Mouse (Mus musculus): ENCODE data around the gene Cdc42bpg. TPM values are rescaled to one million over a fixed set of nuclear protein-coding genes. Genes with fewer than 3 reads are reported as not detected.

The Cdc42bpg gene
- polyA plus RNA-seq, 1 experiment from 2014 or later = 0.38 TPM

GRCm38 (mm10) chr19:6361291-6361690 lies 55.0 kb downstream of the Cdc42bpg start:
- no peak overlapping the region for H3K27ac ChIP-seq
- H3K9me3 ChIP-seq (replicated peaks) = no peaks in the 10 kb centered on the region
- 93% methylated on average over 3 of the region's 3 CpGs for WGBS
- no peak overlapping the region for H3K4me3 ChIP-seq
- H3K36me3 ChIP-seq = peaks cover 26% of the 10 kb centered on the region
- no peak for DNase-seq (ENCODE audit: low spot score)
- H3K4me1 ChIP-seq = peaks cover 17% of the 10 kb centered on the region
- no peaks in the 10 kb centered on the region for H3K27me3 ChIP-seq (ENCODE audit: low read depth, poor library complexity, severe bottlenecking)

GRCm38 (mm10) chr19:6363091-6363410 lies 56.8 kb downstream of the Cdc42bpg start:
- Histone ChIP-seq H3K27ac (peak overlapping the region; percentile 100), H3K9me3 (replicated peaks) (no peaks in the 10 kb centered on the region), H3K27me3 (ENCODE audit: low read depth, poor library complexity, severe bottlenecking) (no peaks in the 10 kb centered on the region), H3K4me1 (peaks cover 20% of the 10 kb centered on the region), H3K36me3 (peaks cover 43% of the 10 kb centered on the region), H3K4me3 (peak overlapping the region; percentile 99)
- DNase-seq (ENCODE audit: low spot score) = no peak
- under 1% methylated on average over 11 of the region's 11 CpGs for WGBS

GRCm38 (mm10) chr19:6363411-6364240 lies 57.4 kb downstream of the Cdc42bpg start, which contains the start of gene Sf1:
Sf1 (plus strand) TSS chr19:6363690.
- H3K4me3 ChIP-seq = peak within 1 kb of the TSS; percentile 99
- peak; percentile 99 for DNase-seq (ENCODE audit: low spot score)
- H3K27ac ChIP-seq = peak within 1 kb of the TSS; percentile 100
- under 1% methylated on average over 85 of the region's 85 CpGs for WGBS
- H3K4me1 ChIP-seq = peaks cover 20% of the 10 kb centered on the region
- no peaks in the 10 kb centered on the region for H3K27me3 ChIP-seq (ENCODE audit: low read depth, poor library complexity, severe bottlenecking)
- H3K36me3 ChIP-seq = peaks cover 49% of the 10 kb centered on the region
- H3K9me3 ChIP-seq (replicated peaks) = no peaks in the 10 kb centered on the region

- WGBS = under 1% methylated on average over 55 of the region's 55 CpGs
- peaks cover 56% of the 10 kb centered on the region for H3K36me3 ChIP-seq
- peak; percentile 93 for DNase-seq (ENCODE audit: low spot score)
- peak overlapping the region; percentile 100 for H3K27ac ChIP-seq
- peak overlapping the region; percentile 99 for H3K4me3 ChIP-seq
- H3K4me1 ChIP-seq = peaks cover 20% of the 10 kb centered on the region
- H3K9me3 ChIP-seq (replicated peaks) = no peaks in the 10 kb centered on the region
- no peaks in the 10 kb centered on the region for H3K27me3 ChIP-seq (ENCODE audit: low read depth, poor library complexity, severe bottlenecking)
These were observed 58.1 kb downstream of the Cdc42bpg start for GRCm38 (mm10) chr19:6364317-6364725.

GRCm38 (mm10) chr19:6364842-6365241 lies 58.6 kb downstream of the Cdc42bpg start:
- DNase-seq (ENCODE audit: low spot score) = no peak
- Histone ChIP-seq H3K27me3 (ENCODE audit: low read depth, poor library complexity, severe bottlenecking) (no peaks in the 10 kb centered on the region), H3K4me3 (peak overlapping the region; percentile 99), H3K9me3 (replicated peaks) (no peaks in the 10 kb centered on the region), H3K4me1 (peaks cover 20% of the 10 kb centered on the region), H3K36me3 (peaks cover 61% of the 10 kb centered on the region), H3K27ac (peak overlapping the region; percentile 100)
- 6% methylated on average over 2 of the region's 2 CpGs for WGBS

- Histone ChIP-seq H3K27me3 (ENCODE audit: low read depth, poor library complexity, severe bottlenecking) (no peaks in the 10 kb centered on the region), H3K4me1 (peaks cover 12% of the 10 kb centered on the region), H3K4me3 (no peak overlapping the region), H3K9me3 (replicated peaks) (no peaks in the 10 kb centered on the region), H3K36me3 (peaks cover 99% of the 10 kb centered on the region), H3K27ac (no peak overlapping the region)
- no peak for DNase-seq (ENCODE audit: low spot score)
- 90% methylated on average over 2 of the region's 2 CpGs for WGBS
These were observed 63.9 kb downstream of the Cdc42bpg start for GRCm38 (mm10) chr19:6370175-6370574.

- 95% methylated on average over 3 of the region's 3 CpGs for WGBS
- Histone ChIP-seq H3K27me3 (ENCODE audit: low read depth, poor library complexity, severe bottlenecking) (no peaks in the 10 kb centered on the region), H3K4me3 (no peak overlapping the region), H3K27ac (no peak overlapping the region), H3K9me3 (replicated peaks) (no peaks in the 10 kb centered on the region), H3K36me3 (peaks cover 99% of the 10 kb centered on the region), H3K4me1 (no peaks in the 10 kb centered on the region)
- DNase-seq (ENCODE audit: low spot score) = no peak
These were observed 66.2 kb downstream of the Cdc42bpg start for GRCm38 (mm10) chr19:6372433-6372832.

- Histone ChIP-seq H3K27ac (no peak overlapping the region), H3K27me3 (ENCODE audit: low read depth, poor library complexity, severe bottlenecking) (no peaks in the 10 kb centered on the region), H3K4me1 (no peaks in the 10 kb centered on the region), H3K9me3 (replicated peaks) (no peaks in the 10 kb centered on the region), H3K36me3 (peaks cover 99% of the 10 kb centered on the region), H3K4me3 (0 out of 2 replicates have a peak overlapping the region, but pooled peaks have one; percentile 6)
- WGBS = 79% methylated on average over 12 of the region's 12 CpGs
- peak; percentile 82 for DNase-seq (ENCODE audit: low spot score)
These were observed 67.5 kb downstream of the Cdc42bpg start for GRCm38 (mm10) chr19:6373539-6374400.

GRCm38 (mm10) chr19:6374571-6374970 lies 68.3 kb downstream of the Cdc42bpg start:
- Histone ChIP-seq H3K36me3 (peaks cover 99% of the 10 kb centered on the region), H3K27ac (no peak overlapping the region), H3K4me1 (no peaks in the 10 kb centered on the region), H3K27me3 (ENCODE audit: low read depth, poor library complexity, severe bottlenecking) (no peaks in the 10 kb centered on the region), H3K4me3 (no peak overlapping the region), H3K9me3 (replicated peaks) (no peaks in the 10 kb centered on the region)
- DNase-seq (ENCODE audit: low spot score) = no peak
- 93% methylated on average over 10 of the region's 10 CpGs for WGBS

MicroRNAs encoded within 50 kb of the gene (microRNA counts, 519-probe panel; counts per million panel counts)
- microRNA mmu-miR-192 = 684 counts per million, percentile 72 among the panel's probes with 10 or more counts

Small RNA genes within 50 kb of the gene (microRNA-seq; reads per million reads assigned to microRNA genes)
- gene Mir192 = 62.1 reads per million, percentile 44 among the genes with 10 or more reads in this experiment
- gene Mir194-2 = 41.9 reads per million, percentile 39 among the genes with 10 or more reads in this experiment
- not detected for gene Mir6989

Other genes with a start within 250 kb of the Cdc42bpg start
- 90.3 and 91.4 TPM in 2 replicates for gene Mrpl49, start 248.7 kb upstream of the Cdc42bpg start, polyA plus RNA-seq (2016; fragmentation: Nextera tagmentation; extraction: Ambion mirVana)
- 820 and 955 TPM in 2 replicates for gene Fau, start 248.6 kb upstream of the Cdc42bpg start, polyA plus RNA-seq (2016; fragmentation: Nextera tagmentation; extraction: Ambion mirVana)
- 35.2 and 36.1 TPM in 2 replicates for gene Znhit2, start 245.3 kb upstream of the Cdc42bpg start, polyA plus RNA-seq (2016; fragmentation: Nextera tagmentation; extraction: Ambion mirVana)
- gene Tm7sf2, start 238.1 kb upstream of the Cdc42bpg start, polyA plus RNA-seq (2016; fragmentation: Nextera tagmentation; extraction: Ambion mirVana) = 24.4 and 28.8 TPM in 2 replicates
- gene Vps51, start 229.2 kb upstream of the Cdc42bpg start, polyA plus RNA-seq (2016; fragmentation: Nextera tagmentation; extraction: Ambion mirVana) = 62.1 and 75.7 TPM in 2 replicates
- not detected in 2 replicates for gene Tmem262, start 226.4 kb upstream of the Cdc42bpg start, polyA plus RNA-seq (2016; fragmentation: Nextera tagmentation; extraction: Ambion mirVana)
- gene Gm28374, start 224.2 kb upstream of the Cdc42bpg start, polyA plus RNA-seq (2016; fragmentation: Nextera tagmentation; extraction: Ambion mirVana) = 1.3 and 1.6 TPM in 2 replicates
- gene Zfpl1, start 221.5 kb upstream of the Cdc42bpg start, polyA plus RNA-seq (2016; fragmentation: Nextera tagmentation; extraction: Ambion mirVana) = 74.3 and 85.4 TPM in 2 replicates
- 70.6 and 76.4 TPM in 2 replicates for gene Cdca5, start 221.5 kb upstream of the Cdc42bpg start, polyA plus RNA-seq (2016; fragmentation: Nextera tagmentation; extraction: Ambion mirVana)
- gene AC131692.1, start 212.0 kb upstream of the Cdc42bpg start, polyA plus RNA-seq (2016; fragmentation: Nextera tagmentation; extraction: Ambion mirVana) = 0.56 and 0.89 TPM in 2 replicates
- gene Naaladl1, start 200.7 kb upstream of the Cdc42bpg start, polyA plus RNA-seq (2016; fragmentation: Nextera tagmentation; extraction: Ambion mirVana) = 0.54 and 0.75 TPM in 2 replicates
- 65.4 and 73.3 TPM in 2 replicates for gene Sac3d1, start 187.8 kb upstream of the Cdc42bpg start, polyA plus RNA-seq (2016; fragmentation: Nextera tagmentation; extraction: Ambion mirVana)
- gene Snx15, start 178.2 kb upstream of the Cdc42bpg start, polyA plus RNA-seq (2016; fragmentation: Nextera tagmentation; extraction: Ambion mirVana) = 25.7 and 28.7 TPM in 2 replicates
- not detected in 2 replicates for gene Batf2, start 165.5 kb upstream of the Cdc42bpg start, polyA plus RNA-seq (2016; fragmentation: Nextera tagmentation; extraction: Ambion mirVana)
- 97.0 and 112 TPM in 2 replicates for gene Arl2, start 164.9 kb upstream of the Cdc42bpg start, polyA plus RNA-seq (2016; fragmentation: Nextera tagmentation; extraction: Ambion mirVana)
- gene Majin, start 122.1 kb upstream of the Cdc42bpg start, polyA plus RNA-seq (2016; fragmentation: Nextera tagmentation; extraction: Ambion mirVana) = not detected in 2 replicates
- gene Gpha2, start 80.1 kb upstream of the Cdc42bpg start, polyA plus RNA-seq (2016; fragmentation: Nextera tagmentation; extraction: Ambion mirVana) = 0.97 and 2.1 TPM in 2 replicates
- 16.6 and 17.2 TPM in 2 replicates for gene Ppp2r5b, start 70.6 kb upstream of the Cdc42bpg start, polyA plus RNA-seq (2016; fragmentation: Nextera tagmentation; extraction: Ambion mirVana)
- gene Atg2a, start 64.8 kb upstream of the Cdc42bpg start, polyA plus RNA-seq (2016; fragmentation: Nextera tagmentation; extraction: Ambion mirVana) = 11.4 and 13.0 TPM in 2 replicates
- gene Ehd1, start 29.7 kb upstream of the Cdc42bpg start, polyA plus RNA-seq (2016; fragmentation: Nextera tagmentation; extraction: Ambion mirVana) = 72.5 and 74.9 TPM in 2 replicates
- gene Men1, start 28.5 kb downstream of the Cdc42bpg start, polyA plus RNA-seq (2016; fragmentation: Nextera tagmentation; extraction: Ambion mirVana) = 118 and 120 TPM in 2 replicates
- gene Map4k2, start 34.7 kb downstream of the Cdc42bpg start, polyA plus RNA-seq (2016; fragmentation: Nextera tagmentation; extraction: Ambion mirVana) = 10.4 and 15.2 TPM in 2 replicates
- gene Sf1, start 57.2 kb downstream of the Cdc42bpg start, polyA plus RNA-seq (2016; fragmentation: Nextera tagmentation; extraction: Ambion mirVana) = 193 and 206 TPM in 2 replicates
- gene Pygm, start 77.9 kb downstream of the Cdc42bpg start, polyA plus RNA-seq (2016; fragmentation: Nextera tagmentation; extraction: Ambion mirVana) = 2.5 and 3.0 TPM in 2 replicates
- 14.6 and 16.7 TPM in 2 replicates for gene Rasgrp2, start 92.9 kb downstream of the Cdc42bpg start, polyA plus RNA-seq (2016; fragmentation: Nextera tagmentation; extraction: Ambion mirVana)
- 0.78 and 1.5 TPM in 2 replicates for gene Nrxn2, start 112.3 kb downstream of the Cdc42bpg start, polyA plus RNA-seq (2016; fragmentation: Nextera tagmentation; extraction: Ambion mirVana)
- not detected in 2 replicates for gene Slc22a12, start 236.6 kb downstream of the Cdc42bpg start, polyA plus RNA-seq (2016; fragmentation: Nextera tagmentation; extraction: Ambion mirVana)